Mouse (Mus musculus) MEL (cell line): ENCODE measurements around the gene Gm28047. TPM values are rescaled to one million over a fixed set of nuclear protein-coding genes. Genes with fewer than 3 reads are reported as not detected.

ENCODE experiments used
- DNase-seq: peaks from one replicate; pipeline ENCODE4 v3.0.0; 2011; ENCODE audit warnings: low read depth, low spot score
- H3K27ac ChIP-seq: 2 replicates; pipeline ENCODE4 v1.5.1; 2012; ENCODE audit warnings: low read depth, mild to moderate bottlenecking, control low read depth, low read length, moderate library complexity; ENCODE audit not compliant: control insufficient read depth
- H3K27me3 ChIP-seq, 2 experiments: fragments of 150-350 bp in 1 of 2; sonication (generic) in 1 of 2; 2 replicates each; pipeline ENCODE4 v1.6.1; 2012; ENCODE audit warnings: low read length in 2 of 2, mild to moderate bottlenecking in 2 of 2, improper control_type of control experiment in 1 of 2, moderate library complexity in 1 of 2; ENCODE audit not compliant: insufficient read depth in 2 of 2, control insufficient read depth in 1 of 2
- H3K36me3 ChIP-seq, 2 experiments: 2 replicates each; pipeline ENCODE4 v1.6.1; 2012 to 2014; ENCODE audit warnings: low read length in 2 of 2, improper control_type of control experiment in 1 of 2, inconsistent platforms in 1 of 2, mild to moderate bottlenecking in 1 of 2; ENCODE audit not compliant: insufficient read depth in 2 of 2, control insufficient read depth in 1 of 2
- H3K4me1 ChIP-seq, 2 experiments: fragments of 150-350 bp in 1 of 2; sonication (generic) in 1 of 2; 2 replicates each; pipeline ENCODE4 v1.6.1; 2012; ENCODE audit warnings: low read length in 2 of 2, improper control_type of control experiment in 1 of 2, mild to moderate bottlenecking in 1 of 2; ENCODE audit not compliant: insufficient read depth in 2 of 2, control insufficient read depth in 1 of 2
- H3K4me3 ChIP-seq, 2 experiments: fragments of 150-350 bp in 1 of 2; sonication (generic) in 1 of 2; 2 replicates each; pipeline ENCODE4 v1.5.1; 2012; ENCODE audit warnings: low read depth in 2 of 2, low read length in 2 of 2, mild to moderate bottlenecking in 2 of 2, moderate library complexity in 2 of 2, control low read depth in 1 of 2, improper control_type of control experiment in 1 of 2; ENCODE audit not compliant: control insufficient read depth in 1 of 2, insufficient read depth in 1 of 2
- H3K79me2 ChIP-seq: 2 replicates; pipeline ENCODE4 v1.6.1; 2012; ENCODE audit warnings: mild to moderate bottlenecking, low read length, moderate library complexity; ENCODE audit not compliant: control insufficient read depth, poor library complexity, insufficient read depth
- H3K9ac ChIP-seq: 2 replicates; pipeline ENCODE4 v1.6.1; 2012; ENCODE audit warnings: low read depth, mild to moderate bottlenecking, control low read depth, low read length, moderate library complexity; ENCODE audit not compliant: control insufficient read depth, poor library complexity, severe bottlenecking
- H3K9me3 ChIP-seq: fragments of 150-350 bp; sonication (generic); replicated peaks from 2 replicates; pipeline ENCODE4 v1.6.1; 2012; ENCODE audit warnings: mild to moderate bottlenecking, low read length, improper control_type of control experiment, moderate library complexity; ENCODE audit not compliant: insufficient read depth
- CHD1 ChIP-seq: IDR thresholded peaks from 2 replicates; pipeline ENCODE4 v1.6.1; 2012; ENCODE audit warnings: low read depth, mild to moderate bottlenecking, inconsistent platforms, low read length, improper control_type of control experiment
- CHD2 ChIP-seq: IDR thresholded peaks from 2 replicates; pipeline ENCODE4 v1.6.1; 2011; ENCODE audit warnings: low read length, improper control_type of control experiment
- CTCF ChIP-seq, 3 experiments: IDR thresholded peaks in 2 of 3; conservative IDR thresholded peaks in 1 of 3; 2 replicates each; pipeline ENCODE4 v1.5.1; 2011 to 2012; ENCODE audit warnings: low read length in 3 of 3, low read depth in 2 of 3, mild to moderate bottlenecking in 2 of 3, improper control_type of control experiment in 1 of 3, inconsistent platforms in 1 of 3, mixed read lengths in 1 of 3, moderate library complexity in 1 of 3; ENCODE audit not compliant: control insufficient read depth in 1 of 3, insufficient read depth in 1 of 3, poor library complexity in 1 of 3, severe bottlenecking in 1 of 3
- ELF1 ChIP-seq: IDR thresholded peaks from 2 replicates; pipeline ENCODE4 v1.6.1; 2014; ENCODE audit warnings: low read depth, mild to moderate bottlenecking, inconsistent platforms, low read length, improper control_type of control experiment, moderate library complexity
- EP300 ChIP-seq, 2 experiments: IDR thresholded peaks; 2 replicates each; pipeline ENCODE4 v1.6.1; 2011; ENCODE audit warnings: improper control_type of control experiment in 2 of 2, low read length in 2 of 2, low read depth in 1 of 2, mild to moderate bottlenecking in 1 of 2
- ETS1 ChIP-seq: IDR thresholded peaks from 2 replicates; pipeline ENCODE4 v1.6.1; 2012; ENCODE audit warnings: low read depth, mild to moderate bottlenecking, inconsistent platforms, low read length, improper control_type of control experiment, moderate library complexity
- GATA1 ChIP-seq: IDR thresholded peaks from 2 replicates; pipeline ENCODE4 v1.6.1; 2011; ENCODE audit warnings: low read depth, low read length, improper control_type of control experiment
- JUND ChIP-seq: IDR thresholded peaks from 2 replicates; pipeline ENCODE4 v1.6.1; 2011; ENCODE audit warnings: low read depth, mild to moderate bottlenecking, improper control_type of control experiment, low read length
- KAT2A ChIP-seq: conservative IDR thresholded peaks from 2 replicates; pipeline ENCODE4 v1.6.1; 2012; ENCODE audit warnings: low read depth, low read length, improper control_type of control experiment, inconsistent platforms
- MAFK ChIP-seq: IDR thresholded peaks from 2 replicates; pipeline ENCODE4 v1.6.1; 2011; ENCODE audit warnings: low read depth, mild to moderate bottlenecking, low read length, improper control_type of control experiment, borderline replicate concordance
- MEF2A ChIP-seq: IDR thresholded peaks from 2 replicates; pipeline ENCODE4 v1.6.1; 2014; ENCODE audit warnings: low read depth, mild to moderate bottlenecking, inconsistent platforms, low read length, improper control_type of control experiment; ENCODE audit not compliant: poor library complexity, insufficient replicate concordance, severe bottlenecking; ENCODE audit errors: extremely low read depth
- MYC ChIP-seq: IDR thresholded peaks from 2 replicates; pipeline ENCODE4 v1.6.1; 2011; ENCODE audit warnings: low read depth, mild to moderate bottlenecking, low read length, improper control_type of control experiment, moderate library complexity
- NELFE ChIP-seq: IDR thresholded peaks from 2 replicates; pipeline ENCODE4 v1.6.1; 2011; ENCODE audit warnings: low read depth, low read length, improper control_type of control experiment
- POLR2AphosphoS2 ChIP-seq: IDR thresholded peaks from 2 replicates; pipeline ENCODE4 v1.6.1; 2011; ENCODE audit warnings: low read length, improper control_type of control experiment
- RAD21 ChIP-seq: IDR thresholded peaks from 2 replicates; pipeline ENCODE4 v1.6.1; 2011; ENCODE audit warnings: mild to moderate bottlenecking, low read depth, low read length, improper control_type of control experiment
- SMC3 ChIP-seq: IDR thresholded peaks from 2 replicates; pipeline ENCODE4 v1.6.1; 2011; ENCODE audit warnings: low read depth, low read length, improper control_type of control experiment
- TBP ChIP-seq: IDR thresholded peaks from 2 replicates; pipeline ENCODE4 v1.8.0; 2011; ENCODE audit warnings: low read depth, low read length, improper control_type of control experiment
- TCF12 ChIP-seq: IDR thresholded peaks from 2 replicates; pipeline ENCODE4 v1.6.1; 2014; ENCODE audit warnings: low read depth, mild to moderate bottlenecking, inconsistent platforms, low read length, improper control_type of control experiment, moderate library complexity
- UBTF ChIP-seq: IDR thresholded peaks from 2 replicates; pipeline ENCODE4 v1.6.1; 2012; ENCODE audit warnings: low read depth, mild to moderate bottlenecking, inconsistent platforms, low read length, improper control_type of control experiment, moderate library complexity, borderline replicate concordance; ENCODE audit not compliant: insufficient read depth
- USF1 ChIP-seq: IDR thresholded peaks from 2 replicates; pipeline ENCODE4 v1.6.1; 2014; ENCODE audit warnings: low read depth, mild to moderate bottlenecking, inconsistent platforms, low read length, improper control_type of control experiment, moderate library complexity
- USF2 ChIP-seq, 2 experiments: IDR thresholded peaks; 2 replicates each; pipeline ENCODE4 v1.6.1; 2011 to 2012; ENCODE audit warnings: improper control_type of control experiment in 2 of 2, low read length in 2 of 2, borderline replicate concordance in 1 of 2, inconsistent platforms in 1 of 2, low read depth in 1 of 2, mild to moderate bottlenecking in 1 of 2; ENCODE audit not compliant: insufficient read depth in 1 of 2
- ZC3H11A ChIP-seq: IDR thresholded peaks from 2 replicates; pipeline ENCODE4 v1.6.1; 2012; ENCODE audit warnings: low read depth, mild to moderate bottlenecking, inconsistent platforms, low read length, improper control_type of control experiment
- ZMIZ1 ChIP-seq: IDR thresholded peaks from 2 replicates; pipeline ENCODE4 v1.6.1; 2012; ENCODE audit warnings: low read depth, mild to moderate bottlenecking, inconsistent platforms, low read length, improper control_type of control experiment, moderate library complexity
- ZNF384 ChIP-seq: IDR thresholded peaks from 2 replicates; pipeline ENCODE4 v1.6.1; 2012; ENCODE audit warnings: low read depth, mild to moderate bottlenecking, inconsistent platforms, low read length, improper control_type of control experiment
- polyA plus RNA-seq, 2 experiments: library from polyadenylated mRNA; stranded (reverse) in 1 of 2; unstranded in 1 of 2; fragments of >175 nt in 1 of 2; fragments of >200 nt in 1 of 2; gene quantifications; 2 replicates each; pipeline versions ENCODE4 v1.2.1 to v1.2.4; 2012; ENCODE audit warnings: low replicate concordance in 2 of 2, low read depth in 1 of 2; ENCODE audit not compliant: insufficient read length in 2 of 2, insufficient read depth in 1 of 2, missing spikeins in 1 of 2
- total RNA-seq: library from RNA; depleted of rRNA; stranded (reverse); fragments of 300-350 nt; gene quantifications from 2 replicates; pipeline ENCODE4 v1.2.3, GENCODE M21; 2012

Gene Gm28047
- total and polyA plus RNA-seq, 3 experiments = 0.52 TPM; not detected in 2

- Histone ChIP-seq H3K9ac (no peak overlapping the region), H3K36me3 (peaks cover 27 to 83% of the 10 kb centered on the region in 2 experiments), H3K27me3 (no peaks in the 10 kb centered on the region), H3K9me3 (no peaks in the 10 kb centered on the region), H3K4me1 (no peaks in the 10 kb centered on the region), H3K27ac (no peak overlapping the region), H3K79me2 (peaks cover 23% of the 10 kb centered on the region), H3K4me3 (no peak overlapping the region)
- no peak for DNase-seq
- TF ChIP-seq UBTF (no peak), KAT2A (no peak), MYC (no peak), MEF2A (no peak)
Measured at GRCm38 (mm10) chr15:102485853-102486252, 139.0 kb downstream of the Gm28047 start.

- no peaks in the 10 kb centered on the region for H3K4me1 ChIP-seq
- H3K9ac ChIP-seq = no peak overlapping the region
- H3K27me3 ChIP-seq = no peaks in the 10 kb centered on the region
- peaks cover 31% of the 10 kb centered on the region for H3K79me2 ChIP-seq
- H3K9me3 ChIP-seq = no peaks in the 10 kb centered on the region
- H3K36me3 ChIP-seq = peaks cover 23 to 73% of the 10 kb centered on the region in 2 experiments
- H3K4me3 ChIP-seq = no peak overlapping the region
- no peak overlapping the region for H3K27ac ChIP-seq
- DNase-seq = no peak
- TF ChIP-seq POLR2AphosphoS2 (0 out of 2 replicates have a peak, but pooled peaks have one; percentile 34), TBP (no peak), USF2 (IDR thresholded peaks at IDR 0.05; ENCODE audit: borderline replicate concordance in 1 of 2, insufficient read depth in 1 of 2, low read depth in 1 of 2, low read length in 2 of 2) (0 out of 4 replicates have a peak, but pooled peaks of 1 of the 2 experiments have one; percentile 7)
- TF ChIP-seq, all 39 proteins: peak for 2
Measured at GRCm38 (mm10) chr15:102483136-102483535, 141.7 kb downstream of the Gm28047 start.

- H3K27me3 ChIP-seq = no peaks in the 10 kb centered on the region
- H3K36me3 ChIP-seq = peaks cover 40 to 57% of the 10 kb centered on the region in 2 experiments
- DNase-seq = no peak
- H3K9me3 ChIP-seq = no peaks in the 10 kb centered on the region
- peaks cover 6 to 9% of the 10 kb centered on the region in 2 experiments; a peak in 2 of 4 replicates for H3K4me1 ChIP-seq
- no peak overlapping the region for H3K4me3 ChIP-seq
- peaks cover 49% of the 10 kb centered on the region for H3K79me2 ChIP-seq
- TF ChIP-seq ZNF384 (no peak), CHD1 (no peak), RAD21 (no peak), ETS1 (no peak), GATA1 (no peak), EP300 (IDR thresholded peaks at IDR 0.05; ENCODE audit: low read depth in 1 of 2, low read length in 2 of 2) (no peak), TCF12 (no peak), USF2 (IDR thresholded peaks at IDR 0.05; ENCODE audit: borderline replicate concordance in 1 of 2, insufficient read depth in 1 of 2, low read depth in 1 of 2, low read length in 2 of 2) (no peak), CTCF (IDR thresholded peaks at IDR 0.05 in 2 of 3, conservative IDR thresholded peaks at IDR 0.05 in 1 of 3; ENCODE audit: control insufficient read depth in 1 of 3, insufficient read depth in 1 of 3, low read depth in 2 of 3, low read length in 3 of 3, poor library complexity in 1 of 3, severe bottlenecking in 1 of 3) (no peak), ZMIZ1 (no peak), JUND (no peak), TBP (no peak), SMC3 (no peak), KAT2A (no peak), CHD2 (no peak), USF1 (no peak), NELFE (no peak), ZC3H11A (no peak), MAFK (no peak), ELF1 (no peak)
- H3K9ac ChIP-seq = no peak overlapping the region
- H3K27ac ChIP-seq = no peak overlapping the region
Measured at GRCm38 (mm10) chr15:102474520-102474919, 150.3 kb downstream of the Gm28047 start.
